Mouse (Mus musculus): ENCODE results near the gene Dnm2. TPM values are rescaled to one million over a fixed set of nuclear protein-coding genes. Genes with fewer than 3 reads are reported as not detected.

Gene Dnm2
- polyA plus RNA-seq, 1 experiment from 2014 or later: 50.0 TPM

- 91% methylated on average over 2 of the region's 2 CpGs for WGBS (ENCODE audit: insufficient replicate concordance)
- no peak overlapping the region for H3K27ac ChIP-seq (ENCODE audit: low read length)
- no peak overlapping the region for H3K9ac ChIP-seq (ENCODE audit: low read depth, low read length)
- no peak overlapping the region for H3K4me3 ChIP-seq (ENCODE audit: low read depth, low read length)
- no peak overlapping the region for H3K4me2 ChIP-seq (ENCODE audit: low read depth, low read length)
- H3K4me1 ChIP-seq (ENCODE audit: control insufficient read depth, low read depth, low read length): peaks cover 33% of the 10 kb centered on the region
- H3K27me3 ChIP-seq (ENCODE audit: control insufficient read depth, insufficient read depth, low read depth, low read length): no peaks in the 10 kb centered on the region
- H3K9me3 ChIP-seq (replicated peaks; ENCODE audit: control insufficient read depth, low read length): no peaks in the 10 kb centered on the region
- ATAC-seq (ENCODE audit: low read depth): no peak
- peaks cover 4% of the 10 kb centered on the region; the same call in 1 of the 2 replicates for H3K36me3 ChIP-seq (ENCODE audit: control insufficient read depth, insufficient read depth)
These were observed 126.3 kb downstream of the Dnm2 start for GRCm38 (mm10) chr9:21551049-21551448.

DNA sequence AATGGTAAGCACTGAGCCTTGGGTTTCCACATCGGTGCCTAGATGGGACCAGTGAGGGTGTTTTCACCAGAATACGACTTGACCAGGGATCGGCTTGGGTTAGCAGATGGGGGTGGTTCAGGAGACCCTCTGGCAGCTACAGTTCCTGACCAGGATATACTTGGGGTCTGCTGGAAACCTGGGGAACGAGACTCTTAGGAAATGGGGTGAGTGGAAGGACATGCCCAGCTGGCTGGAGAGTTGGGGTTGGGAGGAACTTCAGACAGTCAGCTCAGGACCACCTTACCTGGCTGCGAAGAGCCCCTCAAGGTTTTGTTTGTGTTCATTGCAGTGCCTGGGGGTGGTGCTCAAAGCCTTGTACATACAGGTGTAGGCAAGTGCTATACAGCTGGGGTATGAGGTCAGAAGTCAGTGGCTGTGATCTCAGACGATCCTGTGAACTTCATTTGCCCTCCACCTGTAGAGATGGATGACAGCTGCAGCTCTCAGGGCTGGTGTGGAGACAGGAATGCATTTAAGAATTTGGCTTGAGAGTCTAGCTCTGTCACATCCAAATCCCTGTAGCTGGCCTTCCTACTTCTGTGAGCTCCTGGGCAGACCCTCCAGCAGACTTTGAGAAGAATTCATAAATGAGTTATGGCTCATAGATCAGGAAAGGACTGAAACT lies 129.0 kb downstream of the Dnm2 start:
- H3K9ac ChIP-seq (ENCODE audit: low read depth, low read length): no peak overlapping the region
- H3K36me3 ChIP-seq (ENCODE audit: control insufficient read depth, insufficient read depth): peaks cover 4% of the 10 kb centered on the region; the same call in 1 of the 2 replicates
- whole genome bisulfite sequencing (ENCODE audit: insufficient replicate concordance): 84% methylated on average over 6 of the region's 6 CpGs
- no peak overlapping the region for H3K4me2 ChIP-seq (ENCODE audit: low read depth, low read length)
- H3K4me3 ChIP-seq (ENCODE audit: low read depth, low read length): no peak overlapping the region
- no peaks in the 10 kb centered on the region for H3K27me3 ChIP-seq (ENCODE audit: control insufficient read depth, insufficient read depth, low read depth, low read length)
- no peak for ATAC-seq (ENCODE audit: low read depth)
- no peaks in the 10 kb centered on the region for H3K9me3 ChIP-seq (replicated peaks; ENCODE audit: control insufficient read depth, low read length)
- H3K4me1 ChIP-seq (ENCODE audit: control insufficient read depth, low read depth, low read length): peaks cover 48% of the 10 kb centered on the region
- H3K27ac ChIP-seq (ENCODE audit: low read length): peak overlapping the region; percentile 59

- Histone ChIP-seq H3K4me1 (ENCODE audit: control insufficient read depth, low read depth, low read length) (peaks cover 60% of the 10 kb centered on the region), H3K27me3 (ENCODE audit: control insufficient read depth, insufficient read depth, low read depth, low read length) (no peaks in the 10 kb centered on the region), H3K9ac (ENCODE audit: low read depth, low read length) (peak overlapping the region; percentile 6; the same call in 1 of the 2 replicates), H3K9me3 (replicated peaks; ENCODE audit: control insufficient read depth, low read length) (no peaks in the 10 kb centered on the region), H3K4me3 (ENCODE audit: low read depth, low read length) (no peak overlapping the region), H3K27ac (ENCODE audit: low read length) (peak overlapping the region; percentile 59), H3K36me3 (ENCODE audit: control insufficient read depth, insufficient read depth) (peaks cover 4% of the 10 kb centered on the region; the same call in 1 of the 2 replicates), H3K4me2 (ENCODE audit: low read depth, low read length) (no peak overlapping the region; the same call in 1 of the 2 replicates)
- 65% methylated on average over 6 of the region's 6 CpGs for WGBS (ENCODE audit: insufficient replicate concordance)
- ATAC-seq (ENCODE audit: low read depth): peak; percentile 53
These were observed 130.6 kb downstream of the Dnm2 start for GRCm38 (mm10) chr9:21555198-21555742.

DNA sequence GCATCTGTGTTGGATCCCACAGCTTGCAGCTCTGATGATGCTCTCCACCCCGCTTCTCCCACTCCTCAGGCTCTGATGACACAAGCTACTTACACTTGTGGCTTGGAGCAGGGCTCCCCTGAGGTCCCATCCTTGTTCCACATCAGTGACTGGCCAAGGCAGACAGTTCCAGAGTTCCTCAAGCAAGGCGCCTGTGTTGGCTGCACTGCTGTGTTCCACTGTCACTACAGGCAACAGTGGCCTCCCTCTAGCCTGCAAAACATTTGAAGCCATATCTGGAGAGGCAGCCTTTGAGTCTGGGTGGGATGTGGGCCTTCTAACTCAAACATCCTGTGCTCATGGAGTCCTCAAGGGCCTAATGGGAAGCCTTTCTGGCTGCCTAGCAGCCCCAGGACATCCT lies 132.3 kb downstream of the Dnm2 start:
- Histone ChIP-seq H3K27ac (ENCODE audit: low read length) (peak overlapping the region; percentile 93), H3K36me3 (ENCODE audit: control insufficient read depth, insufficient read depth) (no peaks in the 10 kb centered on the region), H3K4me2 (ENCODE audit: low read depth, low read length) (no peak overlapping the region), H3K4me3 (ENCODE audit: low read depth, low read length) (no peak overlapping the region), H3K4me1 (ENCODE audit: control insufficient read depth, low read depth, low read length) (peaks cover 59% of the 10 kb centered on the region), H3K9ac (ENCODE audit: low read depth, low read length) (peak overlapping the region; percentile 57), H3K27me3 (ENCODE audit: control insufficient read depth, insufficient read depth, low read depth, low read length) (no peaks in the 10 kb centered on the region), H3K9me3 (replicated peaks; ENCODE audit: control insufficient read depth, low read length) (no peaks in the 10 kb centered on the region)
- no peak for ATAC-seq (ENCODE audit: low read depth)
- 94% methylated on average over 2 of the region's 2 CpGs for WGBS (ENCODE audit: insufficient replicate concordance)

Small RNA genes lying within 50 kb of the gene (microRNA-seq; reads per million reads assigned to microRNA genes)
- not detected for gene Mir199a-1

Other genes starting within 250 kb of the Dnm2 start
- gene Keap1, start 185.5 kb upstream of the Dnm2 start, polyA plus RNA-seq (2015; fragmentation: Nextera tagmentation; extraction: Ambion mirVana): 26.2 and 27.7 TPM in 2 replicates
- gene S1pr5, start 176.5 kb upstream of the Dnm2 start, polyA plus RNA-seq (2015; fragmentation: Nextera tagmentation; extraction: Ambion mirVana): 0.13 and 0.14 TPM in 2 replicates
- 90.4 and 95.3 TPM in 2 replicates for gene Atg4d, start 159.6 kb upstream of the Dnm2 start, polyA plus RNA-seq (2015; fragmentation: Nextera tagmentation; extraction: Ambion mirVana)
- gene Kri1, start 136.9 kb upstream of the Dnm2 start, polyA plus RNA-seq (2015; fragmentation: Nextera tagmentation; extraction: Ambion mirVana): 5.5 and 8.1 TPM in 2 replicates
- gene Cdkn2d, start 133.5 kb upstream of the Dnm2 start, polyA plus RNA-seq (2015; fragmentation: Nextera tagmentation; extraction: Ambion mirVana): 120 and 128 TPM in 2 replicates
- gene Ap1m2, start 112.6 kb upstream of the Dnm2 start, polyA plus RNA-seq (2015; fragmentation: Nextera tagmentation; extraction: Ambion mirVana): 0.08 and 1.1 TPM in 2 replicates
- 16.9 TPM in 2 replicates for gene Slc44a2, start 104.2 kb upstream of the Dnm2 start, polyA plus RNA-seq (2015; fragmentation: Nextera tagmentation; extraction: Ambion mirVana)
- gene Ilf3, start 57.0 kb upstream of the Dnm2 start, polyA plus RNA-seq (2015; fragmentation: Nextera tagmentation; extraction: Ambion mirVana): 34.9 and 37.2 TPM in 2 replicates
- gene Qtrt1, start 13.1 kb upstream of the Dnm2 start, polyA plus RNA-seq (2015; fragmentation: Nextera tagmentation; extraction: Ambion mirVana): 14.6 and 15.8 TPM in 2 replicates
- gene Tmed1, start 85.3 kb downstream of the Dnm2 start, polyA plus RNA-seq (2015; fragmentation: Nextera tagmentation; extraction: Ambion mirVana): 27.3 and 29.8 TPM in 2 replicates
- gene AB124611, start 101.3 kb downstream of the Dnm2 start, polyA plus RNA-seq (2015; fragmentation: Nextera tagmentation; extraction: Ambion mirVana): 9.6 and 11.3 TPM in 2 replicates
- gene Carm1, start 122.0 kb downstream of the Dnm2 start, polyA plus RNA-seq (2015; fragmentation: Nextera tagmentation; extraction: Ambion mirVana): 7.0 and 9.3 TPM in 2 replicates
- 13.9 and 14.1 TPM in 2 replicates for gene Timm29, start 167.8 kb downstream of the Dnm2 start, polyA plus RNA-seq (2015; fragmentation: Nextera tagmentation; extraction: Ambion mirVana)
- gene Yipf2, start 167.9 kb downstream of the Dnm2 start, polyA plus RNA-seq (2015; fragmentation: Nextera tagmentation; extraction: Ambion mirVana): 11.5 and 12.5 TPM in 2 replicates
- gene Smarca4, start 191.3 kb downstream of the Dnm2 start, polyA plus RNA-seq (2015; fragmentation: Nextera tagmentation; extraction: Ambion mirVana): 20.2 and 23.4 TPM in 2 replicates